Mouse (Mus musculus) leukemia stem cell, adult 10-12 weeks (primary cell): ENCODE measurements around the gene 2010315B03Rik. TPM values are rescaled to one million over a fixed set of nuclear protein-coding genes. Genes with fewer than 3 reads are reported as not detected.

ENCODE experiments used
- polyA plus RNA-seq: library from polyadenylated mRNA; stranded (reverse); fragments of >175 nt; gene quantifications from 2 replicates; pipeline ENCODE4 v1.2.3, GENCODE M21; 2012; ENCODE audit warnings: low replicate concordance

Gene 2010315B03Rik
- polyA plus RNA-seq = 0.66 TPM in 1 of 2 replicates, not detected in the other

GRCm38 (mm10) chr9:124312171-124313142 is at the start of gene 2010315B03Rik:
Gene 2010315B03Rik (minus strand): TSS chr9:124312696.

Other genes with a start within 250 kb of the 2010315B03Rik start
- gene Ccr2, start 210.7 kb downstream of the 2010315B03Rik start, polyA plus RNA-seq = 0.17 and 0.66 TPM in 2 replicates
- 0.32 and 0.92 TPM in 2 replicates for gene Ccr5, start 191.2 kb downstream of the 2010315B03Rik start, polyA plus RNA-seq
- 249 and 553 TPM in 2 replicates for gene Ppp2r3d, start 164.2 kb upstream of the 2010315B03Rik start, polyA plus RNA-seq
- gene Gm21836, start 181.1 kb upstream of the 2010315B03Rik start, polyA plus RNA-seq = not detected in 2 replicates